Mouse (Mus musculus) urinary bladder, adult 18-20 months (tissue): Measurements from ENCODE around the gene Kcns1.

ENCODE experiments used
- DNase-seq, 2 experiments: peaks; one replicate each; pipeline ENCODE4 v3.0.0; 2022; ENCODE audit warnings: low spot score in 2 of 2, mixed read lengths in 2 of 2

Gene Kcns1

GRCm38 (mm10) chr2:164173394-164173793 lies 2.5 kb upstream of the Kcns1 start:
- no peak for DNase-seq

- no peak for DNase-seq
Observed at GRCm38 (mm10) chr2:164170326-164170725, 587 bp downstream of the Kcns1 start.

- no peak for DNase-seq
Observed at GRCm38 (mm10) chr2:164168571-164168946, 2.4 kb downstream of the Kcns1 start.

GRCm38 (mm10) chr2:164167752-164168570 lies 3.0 kb downstream of the Kcns1 start:
- no peak for DNase-seq

GRCm38 (mm10) chr2:164164941-164165340 lies 6.0 kb downstream of the Kcns1 start:
- DNase-seq: no peak

GRCm38 (mm10) chr2:164161515-164162055 lies 9.3 kb downstream of the Kcns1 start:
- no peak for DNase-seq

- DNase-seq: no peak
Observed at GRCm38 (mm10) chr2:164158838-164159237, 12.1 kb downstream of the Kcns1 start.

GRCm38 (mm10) chr2:164156158-164156557 lies 14.8 kb downstream of the Kcns1 start:
- DNase-seq: no peak

- DNase-seq: no peak
Observed at GRCm38 (mm10) chr2:164154007-164154406, 16.9 kb downstream of the Kcns1 start.

- DNase-seq: no peak
Observed at GRCm38 (mm10) chr2:164152341-164152740, 18.6 kb downstream of the Kcns1 start.

- no peak for DNase-seq
Observed at GRCm38 (mm10) chr2:164150086-164150760, 20.7 kb downstream of the Kcns1 start.

- DNase-seq: no peak
Observed at GRCm38 (mm10) chr2:164146556-164146955, 24.4 kb downstream of the Kcns1 start.

- no peak for DNase-seq
Observed at GRCm38 (mm10) chr2:164144541-164144940, 26.4 kb downstream of the Kcns1 start.

- no peak for DNase-seq
Observed at GRCm38 (mm10) chr2:164144025-164144424, 26.9 kb downstream of the Kcns1 start.

- no peak for DNase-seq
Observed at GRCm38 (mm10) chr2:164142021-164142420, 28.9 kb downstream of the Kcns1 start.

- no peak for DNase-seq
Observed at GRCm38 (mm10) chr2:164137754-164138153, 33.2 kb downstream of the Kcns1 start.

GRCm38 (mm10) chr2:164136393-164136792 lies 34.5 kb downstream of the Kcns1 start:
- DNase-seq: no peak

- no peak for DNase-seq
Observed at GRCm38 (mm10) chr2:164135367-164135766, 35.5 kb downstream of the Kcns1 start.

- no peak for DNase-seq
Observed at GRCm38 (mm10) chr2:164134563-164134962, 36.4 kb downstream of the Kcns1 start.

- no peak for DNase-seq
Observed at GRCm38 (mm10) chr2:164131586-164131985, 39.3 kb downstream of the Kcns1 start.

GRCm38 (mm10) chr2:164128576-164129411 lies 42.1 kb downstream of the Kcns1 start:
- DNase-seq: no peak

- no peak for DNase-seq
Observed at GRCm38 (mm10) chr2:164127297-164127696, 43.6 kb downstream of the Kcns1 start.
